Mouse (Mus musculus): ENCODE measurements around the gene Dgcr2. TPM values are rescaled to one million over a fixed set of nuclear protein-coding genes. Genes with fewer than 3 reads are reported as not detected.

The Dgcr2 gene
- polyA plus RNA-seq, 1 experiment from 2014 or later, result 68.8 TPM

DNA sequence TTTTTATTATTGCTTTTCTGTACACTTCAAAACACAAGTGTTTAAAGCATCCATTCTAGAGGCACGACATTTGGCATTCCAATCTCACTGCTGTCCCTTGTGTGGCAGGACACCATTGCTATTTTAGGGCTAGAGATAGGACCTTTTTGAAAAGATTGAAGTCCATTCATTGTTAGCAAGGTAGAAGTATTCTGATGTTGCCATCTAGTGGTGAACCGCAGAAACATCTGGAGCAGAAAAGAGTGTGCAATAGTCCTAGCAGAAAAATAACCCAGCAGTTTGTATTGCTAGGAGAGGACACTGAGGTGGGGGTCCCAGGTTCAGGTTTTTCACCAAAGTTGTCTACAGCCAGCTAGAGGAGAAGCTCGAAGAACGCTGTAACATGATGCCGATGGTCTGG is 86.2 kb downstream of the Dgcr2 start:
- Histone ChIP-seq H3K4me2 (ENCODE audit: low read depth, low read length) (no peak overlapping the region), H3K27ac (replicated peaks; ENCODE audit: low read depth, low read length) (no peak overlapping the region), H3K36me3 (replicated peaks; ENCODE audit: control insufficient read depth, insufficient read depth, low read depth, low read length) (no peaks in the 10 kb centered on the region), H3K4me3 (ENCODE audit: low read depth, low read length) (no peak overlapping the region), H3K27me3 (ENCODE audit: control insufficient read depth, insufficient read depth, low read length) (peaks cover 2% of the 10 kb centered on the region; the same call in 1 of the 2 replicates), H3K9me3 (replicated peaks; ENCODE audit: control insufficient read depth, low read length) (no peaks in the 10 kb centered on the region), H3K4me1 (ENCODE audit: control insufficient read depth, insufficient read depth, low read length) (peaks cover 10% of the 10 kb centered on the region), H3K9ac (replicated peaks; ENCODE audit: low read length) (no peak overlapping the region)
- DNase-seq (ENCODE audit: low spot score), result peak; percentile 80
- no peak for ATAC-seq (replicated peaks; ENCODE audit: insufficient number of reproducible peaks, low FRiP score, low TSS enrichment, low read depth)
- 6% methylated on average over 5 of the region's 5 CpGs for WGBS

DNA sequence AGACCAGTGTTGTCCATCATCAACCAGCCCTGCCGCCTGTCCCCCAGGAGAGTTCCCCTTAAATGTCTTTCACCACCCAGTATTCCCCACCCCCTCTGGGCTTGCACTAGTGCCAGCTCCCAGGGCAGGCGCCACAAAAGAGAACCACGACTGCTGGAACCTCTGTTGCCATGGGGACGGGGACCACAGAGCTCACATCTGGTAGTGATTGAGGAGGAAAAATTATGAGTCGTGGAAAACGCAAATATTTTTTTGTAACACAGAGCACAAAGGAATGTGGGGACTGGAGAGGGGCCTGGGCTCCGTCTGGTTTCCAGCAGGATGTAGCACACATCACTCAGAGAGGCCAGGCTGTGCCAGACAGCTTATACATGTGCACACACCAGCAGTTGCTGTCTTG is 88.7 kb downstream of the Dgcr2 start:
- DNase-seq (ENCODE audit: low spot score) (peak; percentile 93), ATAC-seq (replicated peaks; ENCODE audit: insufficient number of reproducible peaks, low FRiP score, low TSS enrichment, low read depth) (peak; percentile 81)
- H3K9me3 ChIP-seq (replicated peaks; ENCODE audit: control insufficient read depth, low read length), result no peaks in the 10 kb centered on the region
- H3K27me3 ChIP-seq (ENCODE audit: control insufficient read depth, insufficient read depth, low read length), result peaks cover 8% of the 10 kb centered on the region
- H3K4me3 ChIP-seq (ENCODE audit: low read depth, low read length), result no peak overlapping the region
- no peak overlapping the region for H3K4me2 ChIP-seq (ENCODE audit: low read depth, low read length)
- H3K27ac ChIP-seq (replicated peaks; ENCODE audit: low read depth, low read length), result peak overlapping the region; percentile 83
- peaks cover 16% of the 10 kb centered on the region for H3K4me1 ChIP-seq (ENCODE audit: control insufficient read depth, insufficient read depth, low read length)
- WGBS, result 7% methylated on average over 7 of the region's 7 CpGs
- peak overlapping the region; percentile 10 for H3K9ac ChIP-seq (replicated peaks; ENCODE audit: low read length)
- H3K36me3 ChIP-seq (replicated peaks; ENCODE audit: control insufficient read depth, insufficient read depth, low read depth, low read length), result no peaks in the 10 kb centered on the region

DNA sequence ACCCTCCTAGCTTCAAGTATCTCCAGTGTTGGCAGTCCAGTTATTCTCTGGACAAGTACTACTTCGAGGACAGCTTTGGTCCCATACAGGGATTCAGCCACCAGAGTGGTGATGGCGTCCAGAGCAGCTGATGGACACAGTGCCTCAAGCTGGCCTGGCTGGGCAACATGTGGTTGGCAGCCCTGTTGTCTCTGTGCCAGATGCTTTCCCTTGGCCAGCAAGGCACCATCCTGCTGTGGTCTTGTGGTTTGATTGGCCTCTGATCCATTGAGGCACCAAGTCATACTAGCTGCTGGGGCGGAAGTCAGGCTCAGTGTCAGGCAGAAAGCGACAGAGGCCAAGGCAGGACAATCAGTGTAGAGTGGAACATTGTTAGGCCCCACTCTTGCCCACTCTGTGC is 89.2 kb downstream of the Dgcr2 start:
- DNase-seq (ENCODE audit: low spot score), result peak; percentile 22
- H3K27ac ChIP-seq (replicated peaks; ENCODE audit: low read depth, low read length), result peak overlapping the region; percentile 83

DNA sequence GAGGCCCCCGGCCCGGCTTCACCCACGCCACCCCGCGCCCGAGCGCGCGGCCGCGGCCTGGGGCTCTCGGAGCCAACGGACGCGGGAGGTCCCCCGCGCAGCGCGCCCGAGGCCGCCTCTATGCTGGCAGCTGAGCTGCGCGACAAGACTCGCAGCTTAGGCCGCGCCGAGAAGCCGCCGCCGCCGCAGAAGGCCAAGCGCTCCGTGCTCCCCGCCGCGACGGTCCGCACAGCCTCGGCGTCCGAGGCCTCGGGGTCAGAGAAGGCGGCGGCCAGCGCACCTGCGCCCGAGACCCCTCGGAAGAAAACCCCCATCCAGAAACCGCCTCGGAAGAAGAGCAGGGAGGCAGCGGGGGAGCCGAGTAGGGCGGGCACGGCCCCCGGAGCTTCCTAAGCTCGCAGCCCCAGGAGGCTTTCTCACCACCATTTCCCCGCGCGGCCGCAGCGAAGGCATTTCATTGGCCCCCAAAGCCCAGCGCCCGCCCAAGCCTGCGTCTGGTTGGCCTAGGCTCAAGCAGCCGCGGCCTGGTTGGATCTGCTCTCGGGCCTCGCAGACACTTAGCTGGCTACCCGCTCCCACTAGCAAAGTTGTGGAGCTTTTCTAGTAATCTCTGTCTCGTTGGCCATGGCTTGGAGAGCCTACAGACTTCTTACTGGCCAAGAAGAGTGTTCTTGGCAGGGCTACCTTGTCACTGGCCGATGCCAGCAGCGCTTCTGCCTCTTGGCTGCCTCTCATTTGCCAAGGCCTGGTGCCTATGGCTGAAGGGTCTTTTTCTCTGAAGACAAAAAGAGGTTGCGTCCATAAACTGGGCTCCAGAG is 91.0 kb downstream of the Dgcr2 start:
- DNase-seq (ENCODE audit: low spot score) (peak; percentile 94), ATAC-seq (replicated peaks; ENCODE audit: insufficient number of reproducible peaks, low FRiP score, low TSS enrichment, low read depth) (peak; percentile 58)
- Histone ChIP-seq H3K27me3 (ENCODE audit: control insufficient read depth, insufficient read depth, low read length) (peaks cover 24% of the 10 kb centered on the region), H3K36me3 (replicated peaks; ENCODE audit: control insufficient read depth, insufficient read depth, low read depth, low read length) (no peaks in the 10 kb centered on the region; the same call in 1 of the 2 replicates), H3K9me3 (replicated peaks; ENCODE audit: control insufficient read depth, low read length) (no peaks in the 10 kb centered on the region), H3K27ac (replicated peaks; ENCODE audit: low read depth, low read length) (peak overlapping the region; percentile 68), H3K9ac (replicated peaks; ENCODE audit: low read length) (peak overlapping the region; percentile 71), H3K4me3 (ENCODE audit: low read depth, low read length) (peak overlapping the region; percentile 43), H3K4me1 (ENCODE audit: control insufficient read depth, insufficient read depth, low read length) (peaks cover 35% of the 10 kb centered on the region), H3K4me2 (ENCODE audit: low read depth, low read length) (peak overlapping the region; percentile 91)
- 3% methylated on average over 70 of the region's 73 CpGs for WGBS

More for the DNA sequence above, 89.2 kb downstream of the Dgcr2 start:
- no peaks in the 10 kb centered on the region for H3K9me3 ChIP-seq (replicated peaks; ENCODE audit: control insufficient read depth, low read length)
- peaks cover 9% of the 10 kb centered on the region for H3K27me3 ChIP-seq (ENCODE audit: control insufficient read depth, insufficient read depth, low read length)
- WGBS, result 79% methylated on average over 4 of the region's 4 CpGs
- H3K4me1 ChIP-seq (ENCODE audit: control insufficient read depth, insufficient read depth, low read length), result peaks cover 19% of the 10 kb centered on the region
- H3K4me2 ChIP-seq (ENCODE audit: low read depth, low read length), result no peak overlapping the region
- no peaks in the 10 kb centered on the region for H3K36me3 ChIP-seq (replicated peaks; ENCODE audit: control insufficient read depth, insufficient read depth, low read depth, low read length)
- peak overlapping the region; percentile 18 for H3K9ac ChIP-seq (replicated peaks; ENCODE audit: low read length)
- no peak for ATAC-seq (replicated peaks; ENCODE audit: insufficient number of reproducible peaks, low FRiP score, low TSS enrichment, low read depth)
- no peak overlapping the region for H3K4me3 ChIP-seq (ENCODE audit: low read depth, low read length)

DNA sequence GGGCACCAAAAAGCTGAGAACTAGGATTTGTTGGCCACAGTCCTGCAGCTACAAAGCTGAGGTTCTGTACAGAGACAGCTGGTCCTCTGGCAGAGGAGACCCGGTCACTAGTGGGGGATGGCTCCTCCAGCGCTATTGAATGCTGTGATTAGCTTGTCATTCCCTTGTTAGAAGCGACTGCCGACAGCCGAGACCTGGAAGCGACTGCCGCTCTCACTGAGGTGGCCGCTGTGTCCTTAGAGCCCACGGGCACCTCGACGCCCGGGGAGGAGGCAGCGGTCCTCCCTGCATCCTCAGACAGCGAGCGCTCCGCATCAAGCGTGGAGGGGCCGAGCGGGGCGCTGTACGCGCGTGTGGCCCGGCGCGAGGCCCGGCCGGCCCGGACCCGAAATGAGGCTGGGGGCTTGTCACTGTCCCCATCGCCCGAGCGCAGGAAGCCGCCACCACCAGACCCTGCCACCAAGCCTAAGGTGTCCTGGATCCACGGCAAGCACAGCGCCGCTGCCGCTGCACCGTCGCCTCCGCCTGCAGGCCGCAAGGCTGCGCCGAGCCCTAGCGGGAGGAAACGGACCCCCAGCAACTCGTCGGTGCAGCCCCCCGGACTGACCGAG is 91.7 kb downstream of the Dgcr2 start:
- no peaks in the 10 kb centered on the region for H3K9me3 ChIP-seq (replicated peaks; ENCODE audit: control insufficient read depth, low read length)
- H3K4me3 ChIP-seq (ENCODE audit: low read depth, low read length), result peak overlapping the region; percentile 43
- peaks cover 42% of the 10 kb centered on the region for H3K4me1 ChIP-seq (ENCODE audit: control insufficient read depth, insufficient read depth, low read length)
- peak; percentile 43 for DNase-seq (ENCODE audit: low spot score)
- peak overlapping the region; percentile 91 for H3K4me2 ChIP-seq (ENCODE audit: low read depth, low read length)
- H3K27me3 ChIP-seq (ENCODE audit: control insufficient read depth, insufficient read depth, low read length), result peaks cover 31% of the 10 kb centered on the region
- H3K27ac ChIP-seq (replicated peaks; ENCODE audit: low read depth, low read length), result peak overlapping the region; percentile 68; the same call in 1 of the 2 replicates
- no peaks in the 10 kb centered on the region; the same call in 1 of the 2 replicates for H3K36me3 ChIP-seq (replicated peaks; ENCODE audit: control insufficient read depth, insufficient read depth, low read depth, low read length)
- no peak for ATAC-seq (replicated peaks; ENCODE audit: insufficient number of reproducible peaks, low FRiP score, low TSS enrichment, low read depth)
- WGBS, result 2% methylated on average over 27 of the region's 50 CpGs
- peak overlapping the region; percentile 71 for H3K9ac ChIP-seq (replicated peaks; ENCODE audit: low read length)

DNA sequence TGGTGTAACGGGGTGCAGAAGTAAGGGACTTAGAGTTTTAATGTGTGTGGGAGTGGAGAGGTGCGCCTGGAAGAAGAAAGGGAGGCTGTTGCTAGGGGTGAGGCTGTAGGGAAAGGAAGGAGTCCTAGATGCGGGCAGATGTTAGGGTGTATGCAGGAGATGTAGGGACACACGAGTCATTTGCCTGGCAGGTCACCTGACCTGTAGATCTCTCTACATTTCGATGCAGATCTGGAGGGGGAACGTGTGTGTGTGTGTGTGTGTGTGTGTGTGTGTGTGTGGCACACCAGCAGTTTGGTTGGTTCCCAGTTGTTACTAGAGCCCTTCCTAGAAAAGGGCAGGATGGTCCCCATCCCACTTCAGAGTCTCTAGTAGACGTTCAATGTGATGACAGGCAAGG is 93.4 kb downstream of the Dgcr2 start:
- no peak overlapping the region for H3K4me3 ChIP-seq (ENCODE audit: low read depth, low read length)

DNA sequence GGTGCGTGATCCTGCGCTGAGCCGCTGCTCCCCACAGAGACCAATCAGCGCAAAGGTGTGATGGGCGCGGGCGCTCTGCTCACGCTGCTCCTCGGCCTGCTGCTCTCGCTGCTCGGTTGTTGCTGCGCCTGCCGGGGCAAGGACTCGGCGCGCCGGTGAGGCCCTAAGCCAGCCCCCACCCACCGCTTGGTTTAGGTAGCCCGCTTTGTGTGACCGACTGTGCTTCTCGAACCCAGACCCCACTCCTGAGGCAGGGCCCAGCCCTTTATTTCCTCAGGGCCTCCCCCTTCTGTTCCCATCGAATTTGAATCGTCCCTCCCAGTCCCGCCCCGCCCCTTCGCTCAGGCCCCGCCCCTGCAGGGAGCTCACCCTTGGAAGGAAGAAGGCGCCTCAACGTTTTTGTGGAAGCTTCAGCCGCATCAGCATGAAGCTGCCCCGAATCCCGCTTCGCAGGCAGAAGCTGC is 93.9 kb downstream of the Dgcr2 start:
- no peaks in the 10 kb centered on the region; the same call in 1 of the 2 replicates for H3K36me3 ChIP-seq (replicated peaks; ENCODE audit: control insufficient read depth, insufficient read depth, low read depth, low read length)
- peak overlapping the region; percentile 24 for H3K4me3 ChIP-seq (ENCODE audit: low read depth, low read length)
- no peak overlapping the region for H3K27ac ChIP-seq (replicated peaks; ENCODE audit: low read depth, low read length)
- H3K9ac ChIP-seq (replicated peaks; ENCODE audit: low read length), result peak overlapping the region; percentile 10; the same call in 1 of the 2 replicates
- WGBS, result 1% methylated on average over 33 of the region's 33 CpGs
- peaks cover 41% of the 10 kb centered on the region for H3K4me1 ChIP-seq (ENCODE audit: control insufficient read depth, insufficient read depth, low read length)
- H3K27me3 ChIP-seq (ENCODE audit: control insufficient read depth, insufficient read depth, low read length), result peaks cover 39% of the 10 kb centered on the region
- DNase-seq (ENCODE audit: low spot score) (peak; percentile 80), ATAC-seq (replicated peaks; ENCODE audit: insufficient number of reproducible peaks, low FRiP score, low TSS enrichment, low read depth) (no peak)
- H3K9me3 ChIP-seq (replicated peaks; ENCODE audit: control insufficient read depth, low read length), result no peaks in the 10 kb centered on the region
- peak overlapping the region; percentile 50 for H3K4me2 ChIP-seq (ENCODE audit: low read depth, low read length)

More for the DNA sequence above, 93.4 kb downstream of the Dgcr2 start:
- no peak for ATAC-seq (replicated peaks; ENCODE audit: insufficient number of reproducible peaks, low FRiP score, low TSS enrichment, low read depth)
- no peak overlapping the region for H3K27ac ChIP-seq (replicated peaks; ENCODE audit: low read depth, low read length)
- no peaks in the 10 kb centered on the region for H3K9me3 ChIP-seq (replicated peaks; ENCODE audit: control insufficient read depth, low read length)
- WGBS, result 17% methylated on average over 7 of the region's 7 CpGs
- no peak overlapping the region for H3K9ac ChIP-seq (replicated peaks; ENCODE audit: low read length)
- H3K4me1 ChIP-seq (ENCODE audit: control insufficient read depth, insufficient read depth, low read length), result peaks cover 43% of the 10 kb centered on the region
- peak overlapping the region; percentile 50; the same call in 1 of the 2 replicates for H3K4me2 ChIP-seq (ENCODE audit: low read depth, low read length)
- H3K36me3 ChIP-seq (replicated peaks; ENCODE audit: control insufficient read depth, insufficient read depth, low read depth, low read length), result no peaks in the 10 kb centered on the region; the same call in 1 of the 2 replicates
- DNase-seq (ENCODE audit: low spot score), result no peak
- peaks cover 38% of the 10 kb centered on the region for H3K27me3 ChIP-seq (ENCODE audit: control insufficient read depth, insufficient read depth, low read length)
